Mouse (Mus musculus): ENCODE results near the gene Tcte3. TPM values are rescaled to one million over a fixed set of nuclear protein-coding genes. Genes with fewer than 3 reads are reported as not detected.

The Tcte3 gene
- 6.3 TPM for polyA plus RNA-seq (2014; fragmentation: Illumina TruSeq; extraction: RNeasy Lipid Tissue Mini Kit (QIAGEN cat#74804); ENCODE audit: low read depth, low replicate concordance)

GRCm38 (mm10) chr17:15041175-15041729 lies at the start of gene Tcte3, which contains the start of the genes Ermard and Gm3448:
Gene Tcte3, minus strand, starts transcription at chr17:15041488.
Gene Ermard, plus strand, starts transcription at chr17:15041208.
Gene Gm3448, minus strand, starts transcription at chr17:15041537.

GRCm38 (mm10) chr17:15009706-15010413 lies 31.4 kb downstream of the Tcte3 start, which contains the start of gene Gm3435:
Gene Gm3435, plus strand, starts transcription at chr17:15010176.

GRCm38 (mm10) chr17:14978362-14979038 lies 62.8 kb downstream of the Tcte3 start, which contains the start of the genes 9030025P20Rik and Gm3417:
Gene 9030025P20Rik, plus strand, starts transcription at chr17:14978468.
Gene Gm3417, minus strand, starts transcription at chr17:14978790.

Other genes starting within 250 kb of the Tcte3 start
- 2.1 TPM for gene Wdr27, start 98.3 kb downstream of the Tcte3 start, polyA plus RNA-seq (2014; fragmentation: Illumina TruSeq; extraction: RNeasy Lipid Tissue Mini Kit (QIAGEN cat#74804); ENCODE audit: low read depth, low replicate concordance)
- 80.4 TPM for gene 1600012H06Rik, start 98.3 kb downstream of the Tcte3 start, polyA plus RNA-seq (2014; fragmentation: Illumina TruSeq; extraction: RNeasy Lipid Tissue Mini Kit (QIAGEN cat#74804); ENCODE audit: low read depth, low replicate concordance)
- gene Phf10, start 80.2 kb downstream of the Tcte3 start, polyA plus RNA-seq (2014; fragmentation: Illumina TruSeq; extraction: RNeasy Lipid Tissue Mini Kit (QIAGEN cat#74804); ENCODE audit: low read depth, low replicate concordance) = 91.2 TPM
- gene 9030025P20Rik, start 63.0 kb downstream of the Tcte3 start, polyA plus RNA-seq (2014; fragmentation: Illumina TruSeq; extraction: RNeasy Lipid Tissue Mini Kit (QIAGEN cat#74804); ENCODE audit: low read depth, low replicate concordance) = 7.0 TPM
- gene Gm3417, start 62.7 kb downstream of the Tcte3 start, polyA plus RNA-seq (2014; fragmentation: Illumina TruSeq; extraction: RNeasy Lipid Tissue Mini Kit (QIAGEN cat#74804); ENCODE audit: low read depth, low replicate concordance) = not detected
- gene Gm3435, start 31.3 kb downstream of the Tcte3 start, polyA plus RNA-seq (2014; fragmentation: Illumina TruSeq; extraction: RNeasy Lipid Tissue Mini Kit (QIAGEN cat#74804); ENCODE audit: low read depth, low replicate concordance) = 7.9 TPM
- gene Ermard, start 280 bp downstream of the Tcte3 start, polyA plus RNA-seq (2014; fragmentation: Illumina TruSeq; extraction: RNeasy Lipid Tissue Mini Kit (QIAGEN cat#74804); ENCODE audit: low read depth, low replicate concordance) = 31.0 TPM
- gene Gm3448, start within 50 bp of the Tcte3 start, polyA plus RNA-seq (2014; fragmentation: Illumina TruSeq; extraction: RNeasy Lipid Tissue Mini Kit (QIAGEN cat#74804); ENCODE audit: low read depth, low replicate concordance) = 2.4 TPM